Mouse (Mus musculus) C2C12 (cell line): ENCODE results near the gene Elk4.

Experiments used
- CTCF ChIP-seq: IDR thresholded peaks from one replicate; pipeline ENCODE4 v1.5.1; 2011; ENCODE audit not compliant: control insufficient read depth, insufficient read depth, insufficient read length
- MYOD1 ChIP-seq: IDR thresholded peaks from one replicate; pipeline ENCODE4 v1.6.1; 2011; ENCODE audit warnings: low read depth; ENCODE audit not compliant: control insufficient read depth, insufficient read length
- MYOG ChIP-seq: IDR thresholded peaks from one replicate; pipeline ENCODE4 v1.6.1; 2011; ENCODE audit not compliant: control insufficient read depth, insufficient read length; ENCODE audit errors: extremely low read depth
- USF1 ChIP-seq: IDR thresholded peaks from one replicate; pipeline ENCODE4 v1.6.1; 2011; ENCODE audit warnings: low read depth, mild to moderate bottlenecking, control low read depth, moderate library complexity

GRCm38 (mm10) chr1:132030574-132030973, 23.2 kb downstream of the Elk4 start:
- no peak for TF ChIP-seq CTCF
- no peak for TF ChIP-seq USF1
- TF ChIP-seq MYOG = no peak
- no peak for TF ChIP-seq MYOD1
